ENCODE assay signal across 12 mouse cellular contexts in the genomic region with DNA sequence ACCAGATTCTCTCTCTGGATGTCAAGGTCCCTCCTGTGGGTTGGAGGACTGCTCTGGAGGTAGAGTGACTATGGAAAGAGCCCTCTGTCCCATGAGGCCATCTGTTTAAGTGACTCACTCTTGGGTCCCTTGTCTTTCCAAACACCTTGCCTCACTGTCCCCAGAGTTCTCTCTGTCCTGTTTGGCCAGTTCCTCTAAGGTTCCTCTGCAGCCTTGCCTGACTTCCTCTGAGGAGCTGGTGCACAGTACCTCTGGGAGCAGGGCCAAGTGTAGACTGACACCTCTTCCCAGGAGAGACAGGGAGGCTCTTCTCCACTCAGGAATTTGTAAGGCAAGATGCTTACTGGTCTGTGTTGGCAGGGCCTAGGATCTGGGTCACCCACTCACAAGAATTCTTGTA. TPM values are rescaled to one million over a fixed set of nuclear protein-coding genes. Genes with fewer than 3 reads are reported as not detected.
"Had no signal": no experiment of that assay in that cellular context is flagged by ENCODE, and none has a peak within 500 bp of the region (broad histone marks: within the 10 kb centered on the region; RNA-seq: fewer than 3 reads in every experiment).

No protein-coding gene starts in this region.

- H3K27ac ChIP-seq: limb, embryonic 15.5 days; liver, embryonic 13.5 days; lung, embryonic 15.5 days; macrophage; midbrain, embryonic 12.5 days; stomach, embryonic 15.5 days had no signal

- H3K9ac ChIP-seq: limb, embryonic 15.5 days; liver, embryonic 13.5 days; liver, postnatal 0 days; lung, embryonic 15.5 days; midbrain, embryonic 12.5 days; stomach, embryonic 15.5 days had no signal

- H3K4me1 ChIP-seq: liver, embryonic 13.5 days; midbrain, embryonic 12.5 days had no signal

- H3K36me3 ChIP-seq: limb, embryonic 15.5 days; liver, embryonic 13.5 days; lung, embryonic 15.5 days; midbrain, embryonic 12.5 days; stomach, embryonic 15.5 days had no signal

- H3K4me2 ChIP-seq: limb, embryonic 15.5 days; liver, embryonic 13.5 days; lung, embryonic 15.5 days; midbrain, embryonic 12.5 days; stomach, embryonic 15.5 days had no signal

- ATAC-seq: liver, postnatal 0 days had no signal

- H3K9me3 ChIP-seq: limb, embryonic 15.5 days; liver, embryonic 13.5 days; lung, embryonic 15.5 days; midbrain, embryonic 12.5 days; stomach, embryonic 15.5 days had no signal

- DNase-seq: kidney, adult 8-10 months; layer of hippocampus, postnatal 36 days; liver, embryonic 13.5 days; liver, postnatal 0 days; lung, postnatal 14 days; right cerebral cortex, postnatal 14 days; thymus, postnatal 4 days had no signal

- H3K27me3 ChIP-seq: limb, embryonic 15.5 days; liver, embryonic 13.5 days; lung, embryonic 15.5 days; midbrain, embryonic 12.5 days; stomach, embryonic 15.5 days had no signal

- H3K4me3 ChIP-seq: limb, embryonic 15.5 days; liver, embryonic 13.5 days; lung, embryonic 15.5 days; midbrain, embryonic 12.5 days; stomach, embryonic 15.5 days had no signal

RNA-seq across cellular contexts. Expression of a gene that starts 30.6 kb away (rescaled TPM):
- polyA plus RNA-seq: macrophage had no signal
